Mouse (Mus musculus): ENCODE measurements at regions not wholly inside any gene's neighbourhood (a gene's known extent, or its start where the extent isn't known, plus 50 kb on each side); places are given as distances from the start of the nearest gene placed in this dataset.

DNA sequence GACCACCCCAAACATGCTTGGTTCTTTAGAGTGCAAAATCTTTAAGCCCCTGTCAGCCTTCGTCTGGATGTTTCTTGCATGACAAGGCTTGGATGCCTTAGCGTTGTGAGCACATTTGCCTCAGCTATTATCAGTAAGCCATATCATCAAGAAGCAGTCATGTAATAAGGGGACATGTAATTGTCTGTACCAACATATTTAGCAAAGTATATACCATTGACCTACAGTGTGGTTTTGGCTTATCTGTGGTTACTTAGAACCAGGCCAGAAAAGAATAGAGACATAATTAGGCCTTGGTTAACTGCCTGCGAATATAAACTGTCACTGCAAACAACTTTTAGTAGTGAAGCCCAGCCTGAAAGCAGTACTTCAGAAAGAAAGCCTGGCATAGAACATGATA, 57.0 kb upstream of the Slc4a7 start:
- Histone ChIP-seq H3K4me2 (ENCODE audit: low read depth, low read length) (no peak overlapping the region), H3K9me3 (replicated peaks; ENCODE audit: control insufficient read depth, low read length) (no peaks in the 10 kb centered on the region), H3K4me3 (ENCODE audit: low read depth, low read length) (no peak overlapping the region), H3K27me3 (ENCODE audit: control insufficient read depth, insufficient read depth, low read length) (no peaks in the 10 kb centered on the region), H3K4me1 (ENCODE audit: control insufficient read depth, insufficient read depth) (no peaks in the 10 kb centered on the region), H3K36me3 (replicated peaks; ENCODE audit: control insufficient read depth, insufficient read depth, low read length) (no peaks in the 10 kb centered on the region), H3K9ac (replicated peaks; ENCODE audit: low read depth, low read length) (no peak overlapping the region), H3K27ac (ENCODE audit: low read depth) (no peak overlapping the region)
- no peak for DNase-seq (ENCODE audit: low spot score)
- no peak for ATAC-seq (ENCODE audit: insufficient read depth, low read depth)
- TF ChIP-seq EP300 (IDR thresholded peaks at IDR 0.05; ENCODE audit: low read depth) (no peak), CTCF (IDR thresholded peaks at IDR 0.05; ENCODE audit: low read depth) (no peak)
- 64% methylated on average over 3 of the region's 3 CpGs for WGBS
